Mouse (Mus musculus) midbrain, embryonic 14.5 days (tissue): ENCODE data around the gene Pla2g12b. TPM values are rescaled to one million over a fixed set of nuclear protein-coding genes. Genes with fewer than 3 reads are reported as not detected.

ENCODE experiments used
- ATAC-seq: fragments of 200-750 bp; cut with Nextera tagmentation; 2 replicates; pipeline ENCODE4 v1.8.0; 2017; ENCODE audit warnings: moderate number of reproducible peaks, moderate library complexity; ENCODE audit not compliant: low FRiP score, low TSS enrichment
- DNase-seq: peaks from one replicate; pipeline ENCODE4 v3.0.0-alpha.2; 2015
- H3K27ac ChIP-seq: fragments of 300-500 bp; sonication (generic); replicated peaks from 2 replicates; pipeline ENCODE4 v1.5.1; 2014; ENCODE audit warnings: mild to moderate bottlenecking, low read depth, low read length, moderate library complexity
- H3K27me3 ChIP-seq: fragments of 300-500 bp; sonication (generic); 2 replicates; pipeline ENCODE4 v1.6.1; 2014; ENCODE audit warnings: low read length, control low read depth, mixed read lengths; ENCODE audit not compliant: control insufficient read depth, insufficient read depth
- H3K36me3 ChIP-seq: fragments of 300-500 bp; sonication (generic); 2 replicates; pipeline ENCODE4 v1.6.1; 2014; ENCODE audit warnings: low read length, control low read depth; ENCODE audit not compliant: control insufficient read depth, insufficient read depth
- H3K4me1 ChIP-seq: fragments of 300-500 bp; sonication (generic); 2 replicates; pipeline ENCODE4 v1.6.1; 2014; ENCODE audit warnings: mild to moderate bottlenecking, antibody characterized with exemption, low read length, control low read depth; ENCODE audit not compliant: control insufficient read depth, insufficient read depth
- H3K4me2 ChIP-seq: fragments of 300-500 bp; sonication (generic); 2 replicates; pipeline ENCODE4 v1.6.1; 2014; ENCODE audit warnings: mild to moderate bottlenecking, low read length, moderate library complexity
- H3K4me3 ChIP-seq: fragments of 300-500 bp; sonication (generic); replicated peaks from 2 replicates; pipeline ENCODE4 v1.5.1; 2014; ENCODE audit warnings: low read depth, low read length
- H3K9ac ChIP-seq: fragments of 300-500 bp; sonication (generic); replicated peaks from 2 replicates; pipeline ENCODE4 v1.6.1; 2014; ENCODE audit warnings: mild to moderate bottlenecking, low read length, moderate library complexity
- H3K9me3 ChIP-seq: fragments of 300-500 bp; sonication (generic); 2 replicates; pipeline ENCODE4 v1.6.1; 2016; ENCODE audit warnings: low read length, control low read depth, mixed read lengths; ENCODE audit not compliant: control insufficient read depth
- WGBS: fragments of 180-500 bp; shearing (Covaris S2); extraction: QIAGEN DNeasy Blood & Tissue Kit; methylation state at CpG from one replicate; pipeline ENCODE4 v1.1.7; 2014; 5-methylcytosine and 5-hydroxymethylcytosine counted together
- polyA plus RNA-seq: library from polyadenylated mRNA; unstranded; fragments of >200 nt; fragmentation: Nextera tagmentation; extraction: Ambion mirVana; gene quantifications from 2 replicates; pipeline ENCODE4 v1.2.1, GENCODE M21; 2014

Pla2g12b gene
- polyA plus RNA-seq, 1 experiment from 2014 or later: not detected

DNA sequence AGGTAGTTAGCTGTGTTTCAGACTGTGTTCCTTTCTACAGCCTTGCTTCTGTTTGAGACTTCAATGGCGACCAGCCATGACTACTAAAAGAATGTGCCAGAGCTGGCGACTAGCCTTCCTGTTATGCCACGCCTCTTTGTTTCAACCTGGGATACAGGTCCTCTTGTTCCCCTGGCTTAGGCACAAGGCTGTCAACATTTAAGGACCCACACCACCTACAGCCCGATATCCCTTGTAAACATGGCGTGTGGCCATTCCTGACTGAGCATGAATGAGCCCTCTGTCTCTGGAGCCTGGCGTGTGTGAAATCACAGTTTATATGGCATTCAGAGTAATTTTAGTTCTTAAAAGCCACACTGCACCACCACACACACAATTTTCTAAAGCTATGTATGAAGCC lies 58.8 kb downstream of the Pla2g12b start:
- no peak overlapping the region for H3K9ac ChIP-seq
- H3K4me1 ChIP-seq: no peaks in the 10 kb centered on the region
- H3K4me2 ChIP-seq: no peak overlapping the region
- no peaks in the 10 kb centered on the region for H3K27me3 ChIP-seq
- H3K4me3 ChIP-seq: no peak overlapping the region
- ATAC-seq: no peak
- no peaks in the 10 kb centered on the region for H3K9me3 ChIP-seq
- DNase-seq: no peak
- WGBS: 84% methylated on average over 6 of the region's 6 CpGs
- H3K36me3 ChIP-seq: 0 out of 2 replicates have a peak, but pooled peaks cover 4% of the 10 kb centered on the region
- H3K27ac ChIP-seq: no peak overlapping the region

- H3K4me3 ChIP-seq: no peak overlapping the region
- DNase-seq (no peak), ATAC-seq (no peak)
- H3K4me2 ChIP-seq: no peak overlapping the region
- H3K9me3 ChIP-seq: no peaks in the 10 kb centered on the region
- 0 out of 2 replicates have a peak, but pooled peaks cover 4% of the 10 kb centered on the region for H3K36me3 ChIP-seq
- WGBS: 86% methylated on average over 3 of the region's 3 CpGs
- H3K27me3 ChIP-seq: no peaks in the 10 kb centered on the region
- H3K9ac ChIP-seq: no peak overlapping the region
- no peak overlapping the region for H3K27ac ChIP-seq
- H3K4me1 ChIP-seq: no peaks in the 10 kb centered on the region
Observed at GRCm38 (mm10) chr10:59465546-59465945, 62.1 kb downstream of the Pla2g12b start.

DNA sequence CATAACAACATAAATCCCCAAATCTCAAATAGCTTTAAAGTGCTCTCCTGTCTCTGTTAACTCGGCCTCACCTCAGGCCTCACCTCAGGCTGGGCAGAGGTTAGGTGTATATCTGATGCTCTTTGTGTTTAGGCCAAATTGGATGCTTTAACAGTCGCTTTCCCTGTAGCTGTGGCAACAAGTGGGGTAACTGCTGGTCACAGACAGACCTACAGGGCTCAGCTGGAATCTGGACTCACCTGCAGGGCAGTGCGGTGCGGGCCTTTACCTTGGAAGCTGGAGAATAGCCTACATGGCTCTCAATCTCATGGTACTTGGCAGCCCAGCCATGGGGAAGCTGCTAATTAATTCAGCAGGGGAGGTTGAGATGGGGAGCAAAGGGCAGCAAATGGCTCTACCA lies 63.2 kb downstream of the Pla2g12b start:
- Histone ChIP-seq H3K9me3 (no peaks in the 10 kb centered on the region), H3K4me3 (no peak overlapping the region), H3K4me2 (no peak overlapping the region), H3K9ac (no peak overlapping the region), H3K27me3 (no peaks in the 10 kb centered on the region), H3K4me1 (no peaks in the 10 kb centered on the region), H3K27ac (no peak overlapping the region), H3K36me3 (0 out of 2 replicates have a peak, but pooled peaks cover 4% of the 10 kb centered on the region)
- ATAC-seq (no peak), DNase-seq (no peak)
- WGBS: 81% methylated on average over 4 of the region's 4 CpGs

DNA sequence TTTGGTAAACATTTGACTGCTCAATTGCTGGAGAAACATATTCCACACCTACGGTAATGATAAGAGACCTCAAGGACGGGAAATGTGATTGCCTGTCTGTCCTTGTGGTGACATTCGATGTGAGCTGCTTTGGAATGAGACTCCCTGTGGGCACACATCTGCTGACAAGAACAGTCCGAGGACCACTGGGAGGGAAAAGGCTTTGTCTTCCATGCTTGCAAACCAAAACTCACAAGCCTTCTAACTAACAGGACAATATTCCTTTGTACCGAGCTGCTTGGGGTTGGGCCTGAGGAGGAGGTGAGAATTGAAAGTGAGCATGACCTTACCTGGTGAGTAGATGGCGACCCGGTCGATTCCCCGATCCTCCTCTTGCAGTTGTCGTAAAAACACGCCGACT lies 63.8 kb downstream of the Pla2g12b start:
- no peak overlapping the region for H3K9ac ChIP-seq

DNA sequence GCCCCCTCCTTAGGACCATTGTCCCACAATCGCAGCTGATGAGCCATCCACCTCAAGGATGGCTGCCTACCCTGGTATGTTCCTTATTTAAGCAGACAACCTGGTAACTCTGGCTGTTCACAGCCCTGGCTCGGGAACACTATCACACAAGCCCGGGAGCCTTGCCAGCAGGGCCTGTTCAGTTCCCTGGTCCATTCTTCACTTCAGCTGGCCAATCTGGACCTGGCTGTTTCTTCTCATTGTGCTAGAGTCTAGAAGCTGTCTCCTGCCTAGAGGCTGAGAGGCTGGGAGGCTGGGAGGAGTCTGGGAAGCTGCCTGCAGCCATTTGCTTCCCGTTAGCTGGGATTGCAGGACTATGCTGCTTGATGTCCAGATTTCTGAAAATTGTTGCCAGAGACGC lies 67.0 kb downstream of the Pla2g12b start:
- no peak for ATAC-seq
- WGBS: 82% methylated on average over 5 of the region's 5 CpGs

More for the DNA sequence above, 63.8 kb downstream of the Pla2g12b start:
- Histone ChIP-seq H3K36me3 (0 out of 2 replicates have a peak, but pooled peaks cover 4% of the 10 kb centered on the region), H3K9me3 (no peaks in the 10 kb centered on the region), H3K4me2 (no peak overlapping the region), H3K27ac (no peak overlapping the region), H3K4me3 (no peak overlapping the region), H3K27me3 (no peaks in the 10 kb centered on the region), H3K4me1 (no peaks in the 10 kb centered on the region)
- 90% methylated on average over 12 of the region's 12 CpGs for WGBS
- ATAC-seq (no peak), DNase-seq (no peak)

More for the DNA sequence above, 67.0 kb downstream of the Pla2g12b start:
- DNase-seq: no peak
- Histone ChIP-seq H3K9ac (no peak overlapping the region), H3K36me3 (0 out of 2 replicates have a peak, but pooled peaks cover 1% of the 10 kb centered on the region), H3K4me1 (no peaks in the 10 kb centered on the region), H3K27ac (no peak overlapping the region), H3K4me2 (no peak overlapping the region), H3K4me3 (no peak overlapping the region), H3K9me3 (no peaks in the 10 kb centered on the region), H3K27me3 (no peaks in the 10 kb centered on the region)

Other genes with a start within 250 kb of the Pla2g12b start
- 8.9 and 18.4 TPM in 2 replicates for gene Sept10, start 181.8 kb upstream of the Pla2g12b start, polyA plus RNA-seq
- gene Sowahc, start 181.7 kb upstream of the Pla2g12b start, polyA plus RNA-seq: 17.7 and 18.3 TPM in 2 replicates
- 15.7 and 22.4 TPM in 2 replicates for gene P4ha1, start 80.4 kb upstream of the Pla2g12b start, polyA plus RNA-seq
- gene Gm10273, start 8.0 kb upstream of the Pla2g12b start, polyA plus RNA-seq: 2.8 and 5.0 TPM in 2 replicates
- 0.39 TPM in 1 of 2 replicates, not detected in the other for gene Oit3, start 38.1 kb downstream of the Pla2g12b start, polyA plus RNA-seq
- not detected in 2 replicates for gene Gm10322, start 212.4 kb downstream of the Pla2g12b start, polyA plus RNA-seq
- gene Mcu, start 213.0 kb downstream of the Pla2g12b start, polyA plus RNA-seq: 24.7 and 29.9 TPM in 2 replicates